In the genomic region with DNA sequence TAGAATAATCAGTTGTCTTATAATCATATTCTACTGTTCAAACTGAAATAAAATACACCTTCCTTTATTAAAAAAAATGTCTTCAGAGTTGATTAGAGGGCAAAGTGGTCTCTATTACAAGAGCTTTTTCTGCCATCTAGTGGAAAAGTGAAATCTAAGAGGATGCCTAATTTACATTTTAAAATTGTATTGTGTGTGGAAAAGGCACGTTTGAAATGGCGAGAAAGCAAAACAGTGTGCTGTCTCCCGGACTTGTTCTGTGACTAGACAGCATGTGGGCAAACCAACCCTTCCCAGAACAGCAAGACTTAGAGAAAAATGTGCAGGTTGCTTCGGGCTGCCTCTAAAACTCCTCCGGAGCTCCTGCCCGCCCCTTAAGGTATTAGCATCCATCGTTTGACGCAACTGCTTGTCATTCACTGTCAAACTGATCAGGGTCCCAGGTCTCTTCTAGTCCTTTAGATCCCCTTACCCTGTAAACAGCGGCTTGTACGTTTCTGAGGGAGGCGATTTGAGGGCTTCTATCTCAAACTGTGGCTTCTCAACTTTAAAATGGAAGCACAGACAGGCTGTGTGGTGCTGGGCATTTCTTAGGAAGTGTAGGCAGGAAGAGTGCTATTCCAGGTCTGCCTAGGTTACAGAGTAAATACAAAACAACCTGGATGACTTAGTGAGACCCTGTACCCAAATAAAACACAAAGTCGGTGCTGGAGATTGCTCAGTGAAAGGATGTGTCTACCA, we compare ENCODE assay signal across 10 mouse cellular contexts. TPM values are rescaled to one million over a fixed set of nuclear protein-coding genes. Genes with fewer than 3 reads are reported as not detected.
DNase-seq lines count a peak whose midpoint lies in the region; ATAC-seq and TF ChIP-seq lines count a peak whose summit lies in the region.
"Had no signal": no experiment of that assay in that cellular context is flagged by ENCODE, and none has a peak within 500 bp of the region (broad histone marks: within the 10 kb centered on the region; RNA-seq: fewer than 3 reads in every experiment).

No protein-coding gene starts in this region.

- H3K4me3 ChIP-seq in layer of hippocampus, adult 2 months: peak overlapping the region; percentile 43
- H3K4me3 ChIP-seq in embryonic facial prominence, embryonic 13.5 days: peak overlapping the region; percentile 20
- peak overlapping the region; percentile 33 for H3K4me3 ChIP-seq in hindbrain, embryonic 16.5 days (ENCODE audit: low read length)
- H3K4me3 ChIP-seq in neural tube, embryonic 14.5 days (ENCODE audit: low read depth, low read length): peak overlapping the region; percentile 16; the same call in 1 of the 2 replicates
- H3K4me3 ChIP-seq: liver, embryonic 15.5 days had no signal

- H3K27me3 ChIP-seq in embryonic facial prominence, embryonic 13.5 days: no peaks in the 10 kb centered on the region
- H3K27me3 ChIP-seq in hindbrain, embryonic 16.5 days (replicated peaks; ENCODE audit: control insufficient read depth, insufficient read depth, low read length): no peaks in the 10 kb centered on the region
- H3K27me3 ChIP-seq in neural tube, embryonic 14.5 days (ENCODE audit: control insufficient read depth, insufficient read depth, low read length): no peaks in the 10 kb centered on the region
- H3K27me3 ChIP-seq: liver, embryonic 15.5 days had no signal

- ATAC-seq in embryonic facial prominence, embryonic 13.5 days (ENCODE audit: insufficient number of reproducible peaks, insufficient read depth, low FRiP score, low TSS enrichment, low read depth): no peak
- ATAC-seq in hindbrain, embryonic 16.5 days: peak; percentile 69
- peak; percentile 28; the same call in 1 of the 2 replicates for ATAC-seq in neural tube, embryonic 14.5 days (ENCODE audit: low read depth)

- peak overlapping the region; percentile 54; the same call in 1 of the 2 replicates for H3K9ac ChIP-seq in embryonic facial prominence, embryonic 13.5 days
- peak overlapping the region; percentile 55; the same call in 1 of the 2 replicates for H3K9ac ChIP-seq in hindbrain, embryonic 16.5 days (ENCODE audit: low read depth, low read length)
- peak overlapping the region; percentile 28; the same call in 1 of the 2 replicates for H3K9ac ChIP-seq in neural tube, embryonic 14.5 days (replicated peaks; ENCODE audit: low read depth, low read length)
- H3K9ac ChIP-seq: liver, embryonic 15.5 days had no signal

- WGBS in embryonic facial prominence, embryonic 13.5 days: 46% methylated on average over 12 of the region's 12 CpGs
- 42% methylated on average over 12 of the region's 12 CpGs for WGBS in hindbrain, embryonic 16.5 days
- WGBS in neural tube, embryonic 14.5 days: 51% methylated on average over 12 of the region's 12 CpGs

- H3K36me3 ChIP-seq in embryonic facial prominence, embryonic 13.5 days: no peaks in the 10 kb centered on the region
- no peaks in the 10 kb centered on the region for H3K36me3 ChIP-seq in hindbrain, embryonic 16.5 days (ENCODE audit: control insufficient read depth, insufficient read depth, low read length)
- no peaks in the 10 kb centered on the region for H3K36me3 ChIP-seq in neural tube, embryonic 14.5 days (ENCODE audit: control insufficient read depth, insufficient read depth, low read length)
- H3K36me3 ChIP-seq: liver, embryonic 15.5 days had no signal

- H3K9me3 ChIP-seq in embryonic facial prominence, embryonic 13.5 days: no peaks in the 10 kb centered on the region
- no peaks in the 10 kb centered on the region for H3K9me3 ChIP-seq in hindbrain, embryonic 16.5 days (ENCODE audit: control insufficient read depth, low read length)
- no peaks in the 10 kb centered on the region for H3K9me3 ChIP-seq in neural tube, embryonic 14.5 days (ENCODE audit: control insufficient read depth, low read length)
- H3K9me3 ChIP-seq: liver, embryonic 15.5 days had no signal

- no peaks in the 10 kb centered on the region for H3K4me1 ChIP-seq in embryonic facial prominence, embryonic 13.5 days
- no peaks in the 10 kb centered on the region for H3K4me1 ChIP-seq in hindbrain, embryonic 16.5 days (ENCODE audit: control insufficient read depth, insufficient read depth, low read depth, low read length)
- no peaks in the 10 kb centered on the region for H3K4me1 ChIP-seq in neural tube, embryonic 14.5 days (ENCODE audit: control insufficient read depth, insufficient read depth, low read length)
- H3K4me1 ChIP-seq: liver, embryonic 15.5 days had no signal

- DNase-seq in layer of hippocampus, adult 2 months (ENCODE audit: low spot score in 2 of 2): no peak
- no peak for DNase-seq in layer of hippocampus, postnatal 10 days (ENCODE audit: low spot score in 2 of 2)
- no peak for DNase-seq in urinary bladder, postnatal 25 days (ENCODE audit: low spot score)
- no peak for DNase-seq in cerebellum, postnatal 36 days
- no peak for DNase-seq in right cerebral cortex, postnatal 4 days

- peak overlapping the region; percentile 46 for H3K4me2 ChIP-seq in embryonic facial prominence, embryonic 13.5 days
- H3K4me2 ChIP-seq in hindbrain, embryonic 16.5 days (ENCODE audit: low read length): peak overlapping the region; percentile 54
- H3K4me2 ChIP-seq in neural tube, embryonic 14.5 days (ENCODE audit: low read depth, low read length): peak overlapping the region; percentile 38
- H3K4me2 ChIP-seq: liver, embryonic 15.5 days had no signal

- peak; percentile 79 for TF ChIP-seq CTCF in layer of hippocampus, adult 2 months (conservative IDR thresholded peaks at IDR 0.05)

- no peak overlapping the region for H3K27ac ChIP-seq in layer of hippocampus, adult 2 months
- H3K27ac ChIP-seq in embryonic facial prominence, embryonic 13.5 days: no peak overlapping the region
- H3K27ac ChIP-seq in hindbrain, embryonic 16.5 days (ENCODE audit: low read depth, low read length): no peak overlapping the region
- H3K27ac ChIP-seq in neural tube, embryonic 14.5 days (ENCODE audit: low read depth, low read length): no peak overlapping the region
- H3K27ac ChIP-seq: liver, embryonic 15.5 days had no signal

RNA-seq across cellular contexts. Expression of gene Mzt1, which starts 23.4 kb away (rescaled TPM):
- total RNA-seq in layer of hippocampus, adult 2 months (2021): 10 to 100 TPM; 65.4 to 76.2 TPM
- 10 to 100 TPM; 50.2 to 51.7 TPM for total RNA-seq in layer of hippocampus, postnatal 10 days (2021)
- 87.1 and 90.9 TPM in 2 replicates for polyA plus RNA-seq in embryonic facial prominence, embryonic 13.5 days (2015; fragmentation: Nextera tagmentation; extraction: Ambion mirVana)
- polyA plus RNA-seq in hindbrain, embryonic 16.5 days (2015; fragmentation: Nextera tagmentation; extraction: Ambion mirVana): 88.4 and 92.7 TPM in 2 replicates
- 105 and 110 TPM in 2 replicates for polyA plus RNA-seq in neural tube, embryonic 14.5 days (2014; fragmentation: Nextera tagmentation; extraction: Ambion mirVana)

RNA-seq across cellular contexts. Expression of gene Bora, which starts 23.5 kb away (rescaled TPM):
- total RNA-seq in layer of hippocampus, adult 2 months (2021): 1 to 10 TPM; 2.5 to 3.5 TPM
- 1 to 10 TPM; 4.0 to 5.0 TPM for total RNA-seq in layer of hippocampus, postnatal 10 days (2021)
- polyA plus RNA-seq in embryonic facial prominence, embryonic 13.5 days (2015; fragmentation: Nextera tagmentation; extraction: Ambion mirVana): 70.5 and 80.3 TPM in 2 replicates
- polyA plus RNA-seq in hindbrain, embryonic 16.5 days (2015; fragmentation: Nextera tagmentation; extraction: Ambion mirVana): 14.4 and 15.3 TPM in 2 replicates
- 10.6 and 14.3 TPM in 2 replicates for polyA plus RNA-seq in neural tube, embryonic 14.5 days (2014; fragmentation: Nextera tagmentation; extraction: Ambion mirVana)

RNA-seq across cellular contexts. Expression of gene Rpl36a-ps1, which starts 28.4 kb away (rescaled TPM):
- total RNA-seq in layer of hippocampus, adult 2 months (2021): 1 to 10 TPM; 2.1 TPM
- 1 to 10 TPM; 1.0 to 4.2 TPM for total RNA-seq in layer of hippocampus, postnatal 10 days (2021)
- polyA plus RNA-seq in embryonic facial prominence, embryonic 13.5 days (2015; fragmentation: Nextera tagmentation; extraction: Ambion mirVana): 1.6 and 6.4 TPM in 2 replicates
- 0.81 and 1.1 TPM in 2 replicates for polyA plus RNA-seq in hindbrain, embryonic 16.5 days (2015; fragmentation: Nextera tagmentation; extraction: Ambion mirVana)
- polyA plus RNA-seq in neural tube, embryonic 14.5 days (2014; fragmentation: Nextera tagmentation; extraction: Ambion mirVana): 1.2 and 1.5 TPM in 2 replicates
- polyA plus RNA-seq: testis, adult 2 months had no signal
